Mouse (Mus musculus) neural tube, embryonic 14.5 days (tissue): Measurements from ENCODE around the gene Gm17087. TPM values are rescaled to one million over a fixed set of nuclear protein-coding genes. Genes with fewer than 3 reads are reported as not detected.

Experiments used
- ATAC-seq: fragments of 200-750 bp; cut with Nextera tagmentation; 2 replicates; pipeline ENCODE4 v1.8.0; 2017; ENCODE audit warnings: low read depth, mild to moderate bottlenecking, moderate TSS enrichment, moderate library complexity
- H3K27ac ChIP-seq: fragments of 300-500 bp; sonication (generic); 2 replicates; pipeline ENCODE4 v1.5.1; 2014; ENCODE audit warnings: low read depth, mild to moderate bottlenecking, control low read depth, low read length, moderate library complexity, mixed read lengths
- H3K27me3 ChIP-seq: fragments of 300-500 bp; sonication (generic); 2 replicates; pipeline ENCODE4 v1.6.1; 2014; ENCODE audit warnings: low read length; ENCODE audit not compliant: control insufficient read depth, insufficient read depth
- H3K36me3 ChIP-seq: fragments of 300-500 bp; sonication (generic); 2 replicates; pipeline ENCODE4 v1.6.1; 2014; ENCODE audit warnings: low read length, mixed read lengths; ENCODE audit not compliant: control insufficient read depth, insufficient read depth
- H3K4me1 ChIP-seq: fragments of 300-500 bp; sonication (generic); 2 replicates; pipeline ENCODE4 v1.6.1; 2014; ENCODE audit warnings: low read length; ENCODE audit not compliant: control insufficient read depth, insufficient read depth
- H3K4me2 ChIP-seq: fragments of 300-500 bp; sonication (generic); 2 replicates; pipeline ENCODE4 v1.6.1; 2014; ENCODE audit warnings: mild to moderate bottlenecking, low read depth, low read length, control low read depth
- H3K4me3 ChIP-seq: fragments of 300-500 bp; sonication (generic); 2 replicates; pipeline ENCODE4 v1.5.1; 2014; ENCODE audit warnings: low read depth, low read length, control low read depth, mixed read lengths
- H3K9ac ChIP-seq: fragments of 300-500 bp; sonication (generic); replicated peaks from 2 replicates; pipeline ENCODE4 v1.6.1; 2014; ENCODE audit warnings: low read depth, mild to moderate bottlenecking, control low read depth, low read length, mixed read lengths
- H3K9me3 ChIP-seq: fragments of 300-500 bp; sonication (generic); 2 replicates; pipeline ENCODE4 v1.6.1; 2016; ENCODE audit warnings: low read length; ENCODE audit not compliant: control insufficient read depth
- WGBS: fragments of 180-500 bp; shearing (Covaris S2); extraction: QIAGEN DNeasy Blood & Tissue Kit; methylation state at CpG from one replicate; pipeline ENCODE4 v1.1.7; 2014; 5-methylcytosine and 5-hydroxymethylcytosine counted together
- polyA plus RNA-seq: library from polyadenylated mRNA; unstranded; fragments of >200 nt; fragmentation: Nextera tagmentation; extraction: Ambion mirVana; gene quantifications from 2 replicates; pipeline ENCODE4 v1.2.1, GENCODE M21; 2014

Gene Gm17087
- polyA plus RNA-seq, 1 experiment from 2014 or later: not detected

DNA sequence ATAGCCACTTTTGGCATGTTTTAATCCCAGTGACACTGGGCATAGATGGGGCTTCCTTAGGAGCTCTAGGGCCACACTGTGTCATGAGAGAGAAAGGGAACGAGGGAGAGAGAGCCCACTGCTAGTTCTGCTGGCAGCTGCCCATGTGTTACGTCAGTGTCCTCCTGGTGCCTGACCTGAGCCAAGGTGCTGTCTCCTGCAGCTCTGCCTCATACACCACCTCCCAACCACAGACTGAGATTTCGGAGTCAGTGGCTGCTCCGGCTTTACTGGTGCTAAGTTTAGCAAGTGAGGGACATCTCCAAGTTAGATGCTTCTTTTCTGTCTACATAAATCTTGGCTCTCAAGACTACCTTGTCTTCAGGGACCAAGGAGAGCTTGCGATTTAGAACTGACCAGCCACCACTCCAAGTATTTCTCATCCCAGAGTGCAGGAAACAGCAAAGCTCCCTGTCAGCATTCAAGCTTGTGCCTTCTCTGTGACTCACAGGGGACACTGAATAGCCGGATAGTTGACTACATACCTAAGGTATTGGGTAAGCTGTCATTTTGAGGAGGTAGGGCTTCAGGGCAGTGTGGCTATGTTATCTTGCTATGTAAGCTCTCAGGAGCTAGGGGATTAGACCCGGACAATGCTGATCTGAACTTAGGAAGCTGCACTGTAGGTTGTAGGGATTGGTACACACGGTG lies 14.3 kb downstream of the Gm17087 start:
- Histone ChIP-seq H3K27ac (no peak overlapping the region), H3K4me1 (no peaks in the 10 kb centered on the region), H3K9ac (no peak overlapping the region), H3K4me2 (no peak overlapping the region), H3K27me3 (no peaks in the 10 kb centered on the region), H3K9me3 (no peaks in the 10 kb centered on the region), H3K4me3 (no peak overlapping the region), H3K36me3 (no peaks in the 10 kb centered on the region)
- WGBS: 84% methylated on average over 8 of the region's 8 CpGs
- ATAC-seq: no peak

DNA sequence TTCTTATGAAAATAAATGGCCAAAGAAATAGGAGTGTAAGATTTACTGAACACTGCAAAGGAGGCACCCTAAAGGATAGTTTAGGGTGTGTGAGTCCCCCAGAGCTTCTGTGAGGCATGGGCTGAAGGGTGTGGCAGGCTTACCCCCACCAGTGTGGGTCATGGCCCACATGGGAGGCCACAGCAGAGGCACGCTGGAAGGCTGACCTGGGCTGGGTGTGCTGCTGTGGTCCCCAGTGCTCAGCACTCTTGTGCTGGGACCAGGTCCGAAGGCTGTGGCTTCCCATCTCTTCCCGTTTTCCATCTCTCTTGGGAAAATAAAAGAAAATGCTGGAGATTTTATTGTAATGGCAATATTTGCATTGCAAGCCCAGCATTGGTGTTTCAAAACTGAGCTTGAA lies 15.1 kb downstream of the Gm17087 start:
- H3K27ac ChIP-seq: no peak overlapping the region
- H3K4me2 ChIP-seq: no peak overlapping the region
- WGBS: 78% methylated on average over 3 of the region's 3 CpGs
- no peaks in the 10 kb centered on the region for H3K4me1 ChIP-seq
- no peaks in the 10 kb centered on the region for H3K9me3 ChIP-seq
- no peak for ATAC-seq
- no peaks in the 10 kb centered on the region for H3K27me3 ChIP-seq
- H3K9ac ChIP-seq: no peak overlapping the region
- H3K36me3 ChIP-seq: no peaks in the 10 kb centered on the region
- H3K4me3 ChIP-seq: no peak overlapping the region

DNA sequence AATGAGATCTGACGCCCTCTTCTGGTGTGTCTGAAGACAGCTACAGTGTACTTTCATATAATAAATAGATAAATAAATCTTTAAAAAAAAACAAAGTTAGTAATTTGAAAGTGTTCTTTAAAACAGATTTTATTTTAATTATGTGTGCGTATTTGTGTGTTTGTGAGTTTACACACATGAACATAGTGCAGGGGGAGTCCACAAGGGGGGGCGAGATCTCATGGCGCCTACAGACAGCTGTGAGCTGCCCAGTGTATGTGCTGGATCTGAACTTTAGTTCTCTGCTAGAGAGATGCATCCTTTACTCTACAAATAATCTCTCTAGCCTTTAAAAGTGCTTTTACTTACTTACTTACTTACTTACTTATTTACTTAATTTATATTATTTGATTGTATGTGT lies 18.0 kb downstream of the Gm17087 start:
- no peak overlapping the region for H3K9ac ChIP-seq
- H3K4me2 ChIP-seq: no peak overlapping the region
- no peaks in the 10 kb centered on the region for H3K36me3 ChIP-seq
- no peak for ATAC-seq
- H3K4me1 ChIP-seq: no peaks in the 10 kb centered on the region
- H3K27ac ChIP-seq: no peak overlapping the region
- H3K9me3 ChIP-seq: no peaks in the 10 kb centered on the region
- H3K27me3 ChIP-seq: no peaks in the 10 kb centered on the region
- H3K4me3 ChIP-seq: no peak overlapping the region
- 86% methylated on average over 4 of the region's 4 CpGs for WGBS

DNA sequence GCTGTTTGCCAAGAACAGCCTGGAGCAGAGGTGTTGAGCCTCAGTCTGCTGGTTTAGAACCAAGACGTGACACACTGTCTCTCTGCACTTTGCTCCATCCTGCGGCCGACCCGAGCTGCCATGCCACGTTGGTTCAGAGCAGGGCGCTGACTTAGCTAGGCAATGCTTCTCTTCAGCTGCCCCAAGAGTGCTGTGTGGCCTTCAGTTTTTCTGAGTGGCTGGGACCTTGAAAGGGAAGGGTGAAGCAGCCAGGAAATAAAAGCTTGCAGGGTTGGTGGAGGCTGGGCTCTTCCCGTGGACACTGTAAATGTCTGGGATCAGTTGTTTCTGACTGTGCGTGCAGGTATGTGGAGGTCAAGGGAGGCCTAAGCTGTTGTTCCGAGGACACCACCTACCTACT lies 20.4 kb downstream of the Gm17087 start:
- H3K27ac ChIP-seq: no peak overlapping the region
- no peak overlapping the region for H3K9ac ChIP-seq
- WGBS: 87% methylated on average over 9 of the region's 9 CpGs
- H3K4me1 ChIP-seq: no peaks in the 10 kb centered on the region
- H3K4me2 ChIP-seq: no peak overlapping the region
- H3K27me3 ChIP-seq: no peaks in the 10 kb centered on the region
- no peak overlapping the region for H3K4me3 ChIP-seq
- no peak for ATAC-seq
- H3K9me3 ChIP-seq: no peaks in the 10 kb centered on the region
- no peaks in the 10 kb centered on the region for H3K36me3 ChIP-seq

DNA sequence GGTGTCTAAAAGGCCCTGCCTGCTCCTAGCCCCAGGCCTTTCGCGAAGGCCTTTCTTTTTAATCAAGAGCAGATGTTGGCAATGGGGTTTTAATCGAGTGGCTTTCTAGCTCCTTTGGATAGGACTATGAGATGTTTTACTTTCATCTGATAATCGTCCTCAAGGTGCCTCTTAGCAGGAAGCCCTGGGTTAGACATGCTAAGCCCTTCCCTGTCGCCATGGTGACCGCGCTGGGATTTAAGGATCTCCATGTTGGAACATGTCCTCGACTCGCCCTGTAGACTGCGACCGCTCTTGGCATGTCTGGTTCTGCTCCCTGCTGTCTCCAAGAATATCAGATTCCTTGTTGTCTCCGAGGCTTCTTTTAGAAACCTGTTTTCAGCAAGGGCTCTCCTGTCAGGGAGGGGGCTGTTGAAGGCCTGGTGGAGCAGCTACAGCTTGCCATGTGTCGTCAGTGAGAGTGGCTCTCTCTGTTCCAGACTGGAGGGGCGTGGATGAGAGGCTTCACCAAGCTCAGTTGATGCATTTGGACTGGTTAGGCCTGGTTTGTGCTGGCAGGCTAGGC lies 24.7 kb downstream of the Gm17087 start:
- WGBS: 77% methylated on average over 14 of the region's 14 CpGs
- no peak overlapping the region for H3K27ac ChIP-seq
- no peak overlapping the region for H3K4me3 ChIP-seq
- no peaks in the 10 kb centered on the region for H3K9me3 ChIP-seq
- no peaks in the 10 kb centered on the region for H3K36me3 ChIP-seq
- ATAC-seq: no peak
- H3K9ac ChIP-seq: no peak overlapping the region
- H3K4me1 ChIP-seq: no peaks in the 10 kb centered on the region
- no peaks in the 10 kb centered on the region for H3K27me3 ChIP-seq
- H3K4me2 ChIP-seq: no peak overlapping the region

DNA sequence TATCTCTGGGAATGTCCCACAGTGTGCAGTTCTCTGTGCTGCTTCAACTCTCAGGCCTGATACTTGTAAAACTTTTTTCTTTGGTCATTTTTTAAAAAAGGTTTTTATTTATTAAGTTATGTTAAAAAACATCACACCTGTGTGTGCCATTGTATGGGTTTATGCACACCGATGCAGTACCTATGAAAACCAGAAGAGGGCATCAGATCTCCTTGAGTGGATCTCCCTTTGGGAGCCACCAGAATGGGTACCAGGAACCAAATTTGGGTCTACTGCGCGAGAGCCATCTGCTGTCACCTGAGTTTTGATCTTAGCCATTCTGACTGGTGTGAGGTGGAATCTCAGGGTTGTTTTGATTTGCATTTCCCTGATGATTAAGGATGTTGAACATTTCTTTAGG lies 28.6 kb downstream of the Gm17087 start:
- Histone ChIP-seq H3K9ac (no peak overlapping the region), H3K9me3 (no peaks in the 10 kb centered on the region), H3K27ac (no peak overlapping the region), H3K4me1 (no peaks in the 10 kb centered on the region), H3K27me3 (no peaks in the 10 kb centered on the region), H3K36me3 (no peaks in the 10 kb centered on the region), H3K4me3 (no peak overlapping the region), H3K4me2 (no peak overlapping the region)
- whole genome bisulfite sequencing: 69% methylated on average over 3 of the region's 3 CpGs
- no peak for ATAC-seq

DNA sequence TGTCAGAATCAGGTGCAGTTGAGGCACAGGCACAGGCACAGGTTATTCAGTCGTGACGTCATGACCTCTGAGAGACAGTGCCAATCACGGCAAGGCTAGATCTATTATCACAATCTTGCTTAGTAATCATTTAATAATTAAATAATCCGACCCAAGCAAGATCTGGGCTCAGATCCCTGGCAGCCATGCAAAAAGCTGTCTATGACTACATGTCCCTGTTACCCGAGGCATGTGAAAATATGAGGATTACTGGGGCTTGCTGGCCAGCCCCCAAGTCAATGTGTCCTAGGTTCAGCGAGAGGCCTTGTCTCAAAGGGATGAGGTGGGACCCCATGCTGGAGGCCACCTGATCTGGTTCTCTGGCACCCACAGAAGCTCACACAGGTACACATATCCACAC lies 30.2 kb downstream of the Gm17087 start:
- Histone ChIP-seq H3K4me2 (no peak overlapping the region), H3K4me3 (no peak overlapping the region), H3K27ac (no peak overlapping the region), H3K27me3 (no peaks in the 10 kb centered on the region), H3K4me1 (no peaks in the 10 kb centered on the region), H3K36me3 (no peaks in the 10 kb centered on the region), H3K9me3 (no peaks in the 10 kb centered on the region), H3K9ac (no peak overlapping the region)
- 77% methylated on average over 6 of the region's 6 CpGs for WGBS
- no peak for ATAC-seq

DNA sequence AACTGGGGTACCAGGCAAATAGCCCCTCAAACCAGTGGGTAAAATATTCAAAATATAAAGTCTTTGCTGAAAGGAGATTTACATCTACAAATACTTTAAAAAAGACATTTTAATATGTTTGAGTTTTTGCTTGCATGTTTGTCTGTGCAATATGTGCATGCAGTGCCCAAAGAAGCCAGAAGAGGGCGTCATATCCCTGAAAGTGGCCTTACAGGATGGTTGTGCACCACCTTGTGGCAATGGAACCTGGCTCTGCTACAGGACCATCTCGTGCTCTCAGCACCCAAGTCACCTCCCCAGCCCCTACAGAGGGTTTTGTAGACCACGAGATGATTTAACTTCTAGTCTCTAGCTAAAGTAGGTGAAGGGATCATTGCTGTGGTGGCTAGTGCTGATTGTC lies 32.9 kb downstream of the Gm17087 start:
- H3K36me3 ChIP-seq: no peaks in the 10 kb centered on the region
- no peak for ATAC-seq
- WGBS: 50% methylated on average over 3 of the region's 3 CpGs
- no peaks in the 10 kb centered on the region for H3K9me3 ChIP-seq
- H3K4me3 ChIP-seq: no peak overlapping the region
- H3K27ac ChIP-seq: no peak overlapping the region
- no peaks in the 10 kb centered on the region for H3K27me3 ChIP-seq
- H3K9ac ChIP-seq: no peak overlapping the region
- no peak overlapping the region for H3K4me2 ChIP-seq
- no peaks in the 10 kb centered on the region for H3K4me1 ChIP-seq

DNA sequence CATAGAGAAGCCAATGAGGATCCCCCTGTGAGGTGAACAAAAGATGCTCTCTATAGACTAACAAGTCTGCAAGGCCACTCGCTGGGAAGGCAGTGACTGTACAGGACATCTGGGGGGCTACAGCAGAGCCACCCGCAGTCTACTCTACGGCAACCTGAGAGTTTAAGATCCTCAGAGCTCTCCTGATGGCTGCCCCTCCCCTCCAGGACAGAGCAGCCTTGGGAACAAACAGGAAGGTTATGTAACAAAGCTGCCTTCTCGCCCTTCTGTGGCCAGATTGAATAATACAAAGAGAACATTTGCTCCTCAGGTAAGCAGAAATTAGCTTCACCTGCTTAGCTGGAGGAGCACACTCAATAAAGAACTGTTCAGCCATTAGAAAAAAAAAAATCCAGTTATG lies 34.1 kb downstream of the Gm17087 start:
- Histone ChIP-seq H3K4me2 (no peak overlapping the region), H3K9me3 (no peaks in the 10 kb centered on the region), H3K4me3 (no peak overlapping the region), H3K36me3 (no peaks in the 10 kb centered on the region), H3K4me1 (no peaks in the 10 kb centered on the region), H3K27me3 (0 out of 2 replicates have a peak, but pooled peaks cover 2% of the 10 kb centered on the region), H3K27ac (no peak overlapping the region), H3K9ac (no peak overlapping the region)
- ATAC-seq: no peak
- WGBS: 75% methylated on average over 4 of the region's 4 CpGs
